Mouse (Mus musculus) E14TG2a.4 (cell line): ENCODE data around the gene Prkce.

Experiments
- CTCF ChIP-seq: conservative IDR thresholded peaks from 2 replicates; pipeline ENCODE4 v1.5.1; 2014; ENCODE audit warnings: low read length
- POU5F1 ChIP-seq: IDR thresholded peaks from 2 replicates; pipeline ENCODE4 v1.6.1; 2014; ENCODE audit warnings: low read length, borderline replicate concordance

- TF ChIP-seq CTCF (no peak), POU5F1 (no peak)
Measured at GRCm38 (mm10) chr17:86443886-86444285, 276.3 kb downstream of the Prkce start.
